Mouse (Mus musculus) mouse trophoblast stem cell (cell line): ENCODE data around the gene Tnfsf18.

ENCODE experiments used
- in situ Hi-C, 2 experiments: fragments of 300-500 bp; cut with MseI, MboI; formaldehyde crosslinking; loops; 2 replicates in 1 of 2; 3 replicates in 1 of 2; pipeline ENCODE4 v1.15.1; 2025

Tnfsf18 gene

DNA sequence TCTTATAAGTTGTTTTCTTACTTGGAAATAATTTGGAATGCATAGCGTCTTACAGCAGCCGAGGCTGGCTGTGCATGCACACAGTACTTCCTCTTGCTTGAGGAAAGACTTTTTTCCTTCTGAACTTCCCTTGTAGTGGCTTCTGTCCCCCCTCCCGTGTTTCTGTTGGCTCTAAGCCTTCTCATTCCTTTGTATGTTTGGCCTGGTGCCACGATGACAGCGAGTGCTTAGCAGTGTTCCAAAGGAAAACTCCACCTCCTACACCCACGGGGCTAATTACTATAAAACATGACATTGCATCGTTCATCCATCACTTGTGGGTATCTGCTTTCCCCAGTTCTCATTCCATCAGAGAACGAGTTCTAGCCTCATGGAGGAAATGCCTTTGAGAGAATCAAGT, at the start of gene Tnfsf18:
Gene Tnfsf18, plus strand, starts transcription at position 313 of the 400 bp plus-strand sequence.
- in situ Hi-C loops: no loop called here

DNA sequence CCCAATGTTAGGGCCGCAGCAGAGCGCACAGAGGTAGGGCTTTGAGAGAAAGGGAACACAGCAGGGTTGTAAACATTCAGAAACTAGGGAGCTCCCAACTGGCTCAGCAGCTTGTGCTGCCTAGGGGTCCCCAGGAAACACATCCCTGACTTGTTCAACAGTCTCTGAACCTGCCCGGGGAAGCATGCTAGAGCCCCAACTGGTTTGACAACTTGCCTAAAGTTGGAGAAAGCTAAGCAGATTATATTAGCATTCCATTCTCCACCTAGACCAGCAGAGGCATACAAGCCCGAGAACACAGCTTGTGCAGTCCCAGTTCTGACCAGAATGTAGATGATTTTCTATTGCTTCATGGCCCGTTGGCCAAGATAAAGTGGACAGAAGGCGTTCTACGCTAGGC, 49.6 kb upstream of the Tnfsf18 start:
- in situ Hi-C loops: no loop called here

DNA sequence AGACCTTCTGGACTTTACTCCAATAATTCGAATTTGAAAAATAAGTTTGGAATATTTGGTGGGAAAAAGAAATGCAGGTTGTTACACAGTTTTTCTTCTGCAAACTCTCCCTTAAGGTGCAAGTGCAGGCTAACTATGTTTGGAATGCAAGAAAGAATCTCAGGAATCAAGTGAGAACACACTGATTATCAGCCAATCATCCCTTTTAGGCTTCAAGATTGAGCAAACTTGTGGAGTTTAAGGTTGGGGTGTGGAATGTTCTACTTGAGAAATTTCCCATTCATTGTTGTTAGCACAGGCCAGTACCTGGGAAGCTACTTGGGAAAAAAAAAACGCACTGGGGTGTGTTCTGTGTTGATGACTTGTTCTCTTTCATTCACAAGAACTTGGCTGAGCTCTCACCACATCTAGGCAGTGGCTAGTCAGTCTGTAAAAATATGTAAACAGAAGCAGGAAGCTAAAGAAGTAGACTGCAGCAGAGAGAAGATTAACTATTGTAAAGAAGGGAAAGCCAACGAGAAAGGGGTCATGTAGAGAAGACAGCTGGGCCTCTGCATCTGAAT, 42.7 kb upstream of the Tnfsf18 start:
- in situ Hi-C loops: no loop called here

DNA sequence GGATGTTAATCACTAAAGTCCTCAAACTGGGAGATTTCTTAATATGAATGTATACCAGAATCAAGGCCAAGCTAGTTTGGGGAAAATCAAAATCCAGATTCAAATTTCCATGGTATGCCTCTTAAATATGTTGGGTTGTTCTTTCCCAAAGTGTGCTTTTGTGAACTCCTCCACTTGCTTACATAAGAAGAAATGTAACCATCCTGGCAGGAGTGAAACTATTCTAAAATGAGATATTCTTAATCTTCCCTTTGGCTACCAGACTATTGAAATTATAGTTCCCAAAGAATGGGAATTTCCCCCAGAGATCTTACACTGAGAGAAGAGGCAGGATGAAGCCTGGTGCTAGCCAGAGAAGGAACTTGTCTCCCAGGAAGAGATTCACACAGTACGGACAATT, 42.2 kb upstream of the Tnfsf18 start:
- in situ Hi-C loops: no loop called here

DNA sequence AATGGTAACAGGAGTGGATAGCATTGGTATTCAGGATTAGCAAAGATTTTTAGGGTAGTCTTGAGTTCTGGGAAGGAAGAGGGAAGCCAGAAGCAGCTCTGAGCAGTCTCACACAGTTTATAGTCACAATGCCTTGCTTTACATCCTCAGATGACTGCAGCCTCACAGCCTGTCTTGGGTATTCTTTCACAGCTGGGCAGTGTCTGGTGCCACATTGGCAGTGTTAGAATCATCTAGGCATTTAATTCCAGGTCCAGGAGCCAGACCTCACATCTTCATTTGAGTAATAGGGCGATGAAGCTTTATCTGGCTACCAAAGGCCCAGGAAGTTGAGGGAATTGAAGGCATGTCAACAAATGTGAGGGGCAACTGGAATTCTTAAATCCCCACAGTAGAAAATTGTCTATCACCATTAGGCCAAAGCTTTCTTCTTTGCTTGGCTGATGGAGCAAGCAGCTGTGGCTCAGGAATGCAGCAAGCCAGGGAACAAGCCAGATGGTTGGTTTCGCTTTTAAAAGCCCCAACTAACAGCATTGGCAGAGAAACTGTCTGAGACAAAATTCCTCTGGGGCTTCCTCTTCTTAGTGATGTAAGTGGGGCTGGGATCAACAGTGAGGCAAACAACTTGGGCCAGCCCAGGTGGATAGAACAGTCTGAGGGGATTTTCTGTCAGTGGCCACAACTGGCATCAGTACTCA, 30.9 kb upstream of the Tnfsf18 start:
- in situ Hi-C loops: no loop called here

DNA sequence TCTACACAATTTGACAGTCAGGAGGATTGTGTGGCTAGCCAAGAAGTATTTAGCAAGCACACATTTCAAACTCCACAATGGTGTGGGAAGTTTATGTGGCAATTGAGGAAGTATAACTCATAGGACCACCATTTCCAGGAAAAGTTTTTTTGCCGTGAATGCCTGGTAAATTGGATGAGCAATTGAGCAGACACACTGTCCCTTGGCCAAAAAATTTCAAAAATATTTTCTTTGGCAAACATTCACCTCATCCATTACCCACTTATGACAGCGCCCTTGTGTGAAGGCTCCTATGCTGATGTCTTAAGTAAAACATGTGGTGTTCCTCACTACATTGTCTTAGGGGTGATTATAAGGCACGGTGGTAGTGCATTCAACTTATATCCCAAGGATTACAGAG, 17.2 kb upstream of the Tnfsf18 start:
- in situ Hi-C loops: no loop called here

DNA sequence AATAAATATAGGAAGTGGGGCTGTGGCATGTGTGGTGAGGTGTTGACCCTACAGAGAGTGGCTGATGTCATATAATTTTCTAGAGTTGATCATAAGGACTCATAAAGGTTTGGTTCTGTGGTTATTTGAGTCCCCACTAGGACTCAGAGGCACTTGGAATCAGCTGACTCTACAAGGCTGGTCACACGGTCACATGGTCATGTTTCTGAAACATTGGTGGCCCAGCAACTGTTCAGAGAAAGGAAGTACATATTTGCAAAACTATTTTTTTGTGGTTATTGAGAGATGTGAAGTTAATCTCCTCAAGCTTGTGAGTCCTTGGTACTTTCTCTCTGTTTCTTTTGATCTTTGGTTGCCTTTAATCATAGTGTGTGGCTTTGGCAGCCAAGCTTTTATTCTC, 14.6 kb upstream of the Tnfsf18 start:
- in situ Hi-C loops: no loop called here

DNA sequence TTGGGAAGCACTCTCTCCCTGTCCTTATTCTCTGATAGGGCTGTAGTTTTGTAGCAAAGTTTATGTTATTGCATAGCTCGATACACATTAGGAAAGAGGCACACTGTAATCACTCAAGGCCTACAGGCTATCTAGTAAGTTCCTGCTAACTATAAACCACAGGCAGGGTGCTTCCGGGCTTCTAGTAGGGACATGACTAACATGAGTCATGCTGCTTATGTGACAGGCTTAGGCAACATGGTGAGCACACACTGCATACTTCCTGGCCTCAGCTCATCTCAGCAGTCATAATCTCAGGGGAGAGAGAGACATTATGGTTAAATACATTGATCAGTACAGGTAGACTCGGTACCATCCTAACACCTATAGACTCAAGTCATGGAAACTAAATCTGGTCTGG, 12.2 kb upstream of the Tnfsf18 start:
- in situ Hi-C loops: no loop called here

DNA sequence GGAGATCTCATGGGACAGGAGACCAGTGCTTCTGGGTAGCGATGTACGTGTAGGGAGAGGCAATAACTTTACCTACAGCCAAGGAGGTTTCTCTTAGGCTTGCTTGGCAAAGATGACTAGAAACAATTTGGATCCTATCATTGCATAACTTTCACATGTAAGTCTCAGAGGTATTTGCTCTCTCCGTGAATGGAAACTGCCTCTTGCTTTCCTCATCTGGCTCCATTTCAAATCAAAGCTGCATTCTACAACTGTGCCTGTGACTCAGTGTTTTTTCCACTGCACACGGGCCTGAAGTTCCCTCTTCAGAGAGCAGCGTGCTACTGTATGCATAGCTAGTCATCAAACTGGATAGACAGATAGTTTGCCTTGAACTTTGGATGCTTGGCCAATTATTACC, 7.4 kb upstream of the Tnfsf18 start:
- in situ Hi-C loops: no loop called here

DNA sequence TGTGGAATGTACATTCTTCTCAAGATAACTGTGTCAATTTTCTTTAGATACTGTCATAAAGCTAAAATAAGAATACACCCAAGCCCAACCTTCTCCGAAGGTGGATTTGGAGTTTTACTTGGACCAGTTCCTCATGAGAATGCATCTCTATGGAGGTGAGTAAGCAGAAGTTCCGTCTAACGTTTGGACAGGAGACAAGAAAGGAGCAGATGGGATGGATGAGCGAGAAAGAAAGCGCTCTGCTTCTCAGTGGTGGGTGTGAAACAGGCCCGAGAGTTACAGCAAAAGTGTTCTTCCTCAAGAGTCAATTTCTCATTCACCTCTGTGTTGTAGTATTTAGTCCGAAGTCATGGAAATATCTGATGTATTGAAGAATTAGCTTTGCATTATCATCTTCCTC, 2.7 kb upstream of the Tnfsf18 start:
- in situ Hi-C loops: no loop called here

DNA sequence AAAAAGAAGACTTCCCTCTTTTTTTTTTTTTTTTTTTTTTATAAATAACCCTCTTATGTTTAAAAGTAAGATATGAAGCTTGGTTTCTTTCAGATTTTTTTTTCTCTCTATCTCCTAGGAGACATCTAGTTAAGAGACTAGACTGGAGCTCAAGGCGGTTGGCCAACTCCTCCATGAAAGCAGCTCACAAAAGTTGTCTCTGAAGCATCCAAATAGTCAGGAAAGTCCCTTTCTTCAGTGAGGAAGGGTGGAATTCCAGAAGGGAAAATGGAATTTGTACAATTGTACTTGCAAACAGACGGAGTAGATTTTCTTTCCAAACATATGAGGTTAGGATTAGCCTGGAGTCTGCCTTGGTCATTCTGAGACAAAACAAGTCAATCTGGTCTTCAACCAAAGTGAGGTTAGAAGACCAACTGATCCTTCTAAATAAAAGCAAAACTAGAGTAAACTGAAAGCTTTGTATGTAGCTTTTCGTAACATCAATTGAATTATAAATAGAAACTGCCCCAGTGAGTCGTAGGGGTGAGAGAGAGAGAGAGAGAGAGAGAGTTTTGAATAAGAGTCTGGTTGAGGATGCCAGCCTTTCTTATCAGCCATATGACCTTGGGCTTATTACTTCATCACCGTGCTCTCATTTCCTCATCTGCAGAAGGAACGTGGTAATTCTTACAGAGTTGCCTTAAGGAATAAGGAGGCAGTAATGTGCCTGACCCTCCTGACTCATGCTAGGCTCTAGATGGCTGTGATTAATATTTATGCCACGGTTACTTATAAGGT, 2.6 kb downstream of the Tnfsf18 start:
- in situ Hi-C loops: no loop called here

DNA sequence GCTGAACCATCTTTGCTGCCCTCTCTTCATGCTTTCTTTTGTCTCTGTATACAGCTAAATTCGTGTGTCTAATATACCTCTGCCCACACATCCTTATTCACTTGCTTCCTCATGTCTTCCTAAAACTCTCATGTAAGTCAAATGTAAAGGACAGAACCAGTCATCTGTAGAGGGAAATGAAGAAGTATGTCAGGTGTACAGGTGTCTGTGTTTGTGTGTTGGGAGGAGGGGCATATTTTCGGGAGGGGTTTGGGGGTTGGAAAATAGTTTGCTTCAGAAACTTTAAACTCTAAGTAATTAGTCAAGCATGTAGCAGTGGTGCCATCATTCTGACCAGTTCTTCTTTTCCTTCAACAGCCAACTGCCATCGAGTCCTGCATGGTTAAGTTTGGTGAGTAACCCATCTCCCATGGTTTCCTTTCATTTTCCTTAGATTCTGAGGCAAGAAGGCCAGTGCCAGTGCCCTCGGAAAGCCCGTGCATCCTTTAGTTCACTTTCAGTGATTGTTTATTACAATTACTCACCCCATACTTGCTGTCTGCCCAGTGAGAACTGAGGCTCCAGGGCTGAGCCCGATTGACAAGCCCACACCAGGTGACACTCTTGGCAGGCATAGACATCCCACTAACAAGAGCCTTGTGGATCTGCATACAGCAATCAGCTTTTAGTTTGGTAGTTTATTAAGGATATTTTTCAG, 5.8 kb downstream of the Tnfsf18 start:
- in situ Hi-C loops: no loop called here

DNA sequence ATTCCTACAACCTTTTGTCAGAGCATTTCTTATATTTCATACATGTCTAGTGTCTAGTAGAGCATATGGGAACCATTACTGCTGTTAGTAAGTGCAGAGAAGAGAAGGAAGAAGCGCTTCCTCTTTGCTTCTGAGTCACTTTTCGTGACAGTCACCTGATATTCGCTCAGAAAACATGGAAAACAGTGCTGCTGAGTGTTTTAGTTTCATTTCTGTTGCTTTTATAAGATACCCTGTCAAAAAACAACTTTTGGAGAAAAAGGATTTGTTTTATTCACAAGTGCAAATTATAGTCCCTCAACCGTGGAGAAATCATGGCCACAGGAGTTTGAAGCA, 6.3 kb downstream of the Tnfsf18 start:
- in situ Hi-C loops: no loop called here

DNA sequence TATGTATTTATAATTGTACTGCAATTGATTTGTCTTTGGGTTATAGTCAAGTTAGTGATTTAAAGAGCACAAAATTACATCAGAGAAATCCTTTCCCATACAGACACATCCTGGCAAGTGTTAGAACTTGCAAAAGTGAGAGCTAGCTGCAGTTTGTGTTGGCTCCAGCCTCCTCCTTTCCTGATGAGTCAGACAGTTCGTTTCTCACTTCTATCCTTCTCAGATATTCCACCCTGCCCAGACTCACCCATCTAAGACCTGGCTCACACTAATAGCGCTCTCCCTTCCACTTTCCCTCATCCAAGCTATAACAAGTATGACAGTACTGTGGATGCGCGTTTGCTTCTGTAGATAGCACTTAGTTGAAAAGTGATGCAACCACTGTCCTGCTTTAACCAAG, 11.9 kb downstream of the Tnfsf18 start:
- in situ Hi-C loops: no loop called here

DNA sequence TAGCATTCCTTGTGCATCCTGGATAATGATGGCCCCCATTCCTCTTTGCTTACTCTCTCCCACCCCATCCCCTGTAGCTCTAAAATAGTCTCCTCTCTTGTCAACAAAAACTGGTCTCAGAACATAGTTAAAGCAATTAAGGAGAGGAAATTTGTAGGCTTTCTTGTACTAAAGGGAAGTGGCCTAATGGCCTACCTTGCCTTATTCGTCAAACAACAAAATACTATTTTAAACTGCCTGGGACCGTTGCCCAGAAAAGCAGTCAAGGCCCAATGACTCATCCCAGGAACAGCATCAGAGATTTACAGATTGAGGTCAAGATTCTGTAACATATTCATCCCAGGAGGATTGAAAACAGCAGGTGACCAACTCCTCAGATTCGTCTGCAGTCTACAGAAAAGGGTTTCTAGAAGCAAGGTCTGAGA, 13.2 kb downstream of the Tnfsf18 start:
- in situ Hi-C loops: no loop called here

DNA sequence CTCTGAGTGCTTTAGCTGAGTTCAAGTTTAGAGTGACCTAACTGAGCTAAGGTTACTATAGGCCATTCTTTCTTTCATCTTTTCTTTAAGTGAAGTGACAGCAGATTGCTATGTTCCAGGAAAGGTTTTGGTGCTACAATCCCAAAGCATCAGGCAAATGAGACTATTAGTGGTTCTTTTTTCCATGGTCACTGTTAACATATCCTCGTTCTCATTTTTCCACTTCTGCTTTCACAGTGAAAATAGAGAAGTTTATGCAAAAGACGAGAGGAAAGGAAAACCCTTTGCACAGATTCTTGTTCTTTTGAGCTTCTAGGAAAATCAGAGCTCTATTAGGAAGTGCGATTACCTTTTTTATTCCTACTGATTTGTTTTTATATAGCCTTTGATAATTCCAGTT, 22.9 kb downstream of the Tnfsf18 start:
- in situ Hi-C loops: no loop called here

DNA sequence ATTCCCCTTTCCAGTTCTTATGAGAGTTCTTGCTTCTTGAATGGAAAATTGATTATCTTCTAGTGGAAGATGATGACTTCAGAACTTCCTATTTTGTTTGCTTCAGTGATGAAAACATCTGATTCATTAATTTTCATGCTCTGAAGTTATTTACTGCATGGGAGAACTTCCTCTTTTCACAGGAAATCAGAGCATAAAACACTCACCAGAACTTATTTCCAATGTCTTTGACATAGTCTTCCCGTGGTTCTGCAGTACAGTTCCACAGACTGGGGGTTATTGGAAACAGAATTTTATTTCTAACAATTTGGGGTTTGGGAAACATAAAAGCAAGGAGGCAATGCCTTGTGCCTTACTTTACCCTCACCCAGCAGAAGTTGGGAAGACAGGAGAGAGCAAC, 25.8 kb downstream of the Tnfsf18 start:
- in situ Hi-C loops: no loop called here

DNA sequence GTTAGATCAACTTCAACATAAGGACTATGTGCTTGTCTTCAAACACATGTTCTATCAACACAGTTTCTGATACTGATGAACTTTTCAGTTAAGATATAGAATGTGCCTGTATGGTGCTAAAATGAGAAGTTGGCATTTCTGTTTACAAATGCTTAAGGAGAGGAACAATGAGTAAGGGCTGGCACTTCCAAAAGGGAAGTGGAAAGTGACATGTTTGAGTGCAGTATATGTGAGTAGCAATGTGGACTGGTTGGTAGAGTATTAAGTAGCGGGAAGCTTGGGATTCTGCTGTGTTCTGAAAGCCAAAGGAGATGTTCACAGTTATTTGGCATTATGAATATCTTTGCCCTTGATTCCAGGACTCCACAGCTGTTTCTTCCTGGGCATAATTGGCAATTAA, 33.7 kb downstream of the Tnfsf18 start:
- in situ Hi-C loops: no loop called here

DNA sequence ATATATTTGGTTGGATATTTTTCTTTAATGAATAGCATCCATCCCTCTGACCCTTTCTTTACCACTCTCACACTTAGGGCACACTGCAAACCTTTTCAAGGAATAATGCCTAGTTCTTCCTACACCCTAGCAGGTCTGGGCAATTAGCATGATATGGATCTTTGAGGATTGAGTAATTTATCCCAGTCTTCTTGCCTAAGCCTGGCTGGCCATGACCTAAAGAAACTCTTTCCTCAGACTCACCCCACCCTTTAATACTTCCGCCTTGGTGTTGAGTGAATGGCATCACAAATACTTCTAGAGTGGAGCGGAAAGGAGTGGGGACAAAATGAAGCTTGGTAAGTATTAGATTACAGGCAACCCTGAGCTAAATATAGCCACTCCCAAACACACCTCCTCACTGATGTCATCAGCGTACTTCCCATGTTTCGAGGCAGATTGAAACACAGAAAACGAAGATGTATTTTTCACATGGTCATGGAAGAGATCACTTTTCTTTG, 56.2 kb downstream of the Tnfsf18 start:
- in situ Hi-C loops: no loop called here

DNA sequence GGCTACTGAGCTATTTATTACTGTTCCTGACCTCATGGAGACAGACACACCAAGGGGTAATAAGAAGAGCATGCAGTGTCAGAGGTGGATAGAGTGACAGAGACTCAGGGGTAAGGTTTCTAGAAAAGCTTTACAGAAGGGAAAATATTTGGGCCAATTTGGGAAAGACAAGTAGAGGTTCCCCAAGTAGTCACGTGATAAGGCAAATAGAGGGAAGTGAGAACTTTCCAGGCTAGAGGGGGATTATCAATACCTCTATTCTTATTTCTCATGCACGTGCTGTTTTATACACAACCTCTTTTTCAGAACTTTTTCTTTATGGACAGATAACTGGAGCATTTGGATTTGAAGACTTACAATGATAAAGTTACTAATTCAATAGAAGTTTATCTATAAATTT, 57.6 kb downstream of the Tnfsf18 start:
- in situ Hi-C loops: no loop called here
